Mouse (Mus musculus) forelimb bud, embryonic 11.5 days (tissue): ENCODE data around the gene Tmem238l.

Source experiments
- DNase-seq: peaks from one replicate; pipeline ENCODE4 v3.0.0-alpha.2; 2012; ENCODE audit warnings: low read depth, low spot score

Gene Tmem238l

DNA sequence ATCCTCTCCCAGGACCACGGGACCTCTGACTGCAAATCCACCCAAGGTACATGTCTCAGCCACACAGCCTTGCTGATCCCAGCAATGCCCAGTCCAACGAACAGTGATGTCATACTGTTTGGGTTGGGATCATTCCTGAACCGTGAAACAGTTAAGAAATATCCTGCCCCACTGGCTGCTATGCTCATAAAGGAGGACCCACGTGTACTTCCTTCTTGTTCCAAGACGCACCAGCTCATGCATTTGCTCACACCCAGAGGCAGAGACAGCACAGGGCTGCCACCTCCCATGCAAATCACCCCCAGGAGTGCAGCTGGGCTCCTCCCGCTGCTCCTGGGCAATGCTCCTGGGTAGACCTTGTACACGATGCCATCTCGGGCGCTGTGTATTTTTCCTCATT lies at the start of gene Tmem238l:
Gene Tmem238l, plus strand, starts transcription at position 336 of the 400 bp plus-strand sequence.
- DNase-seq, result no peak

- no peak for DNase-seq
Measured at GRCm38 (mm10) chr11:66911811-66912210, 44.6 kb upstream of the Tmem238l start, which contains the start of gene Pirt. Gene Pirt (plus strand): TSS chr11:66911981.

DNA sequence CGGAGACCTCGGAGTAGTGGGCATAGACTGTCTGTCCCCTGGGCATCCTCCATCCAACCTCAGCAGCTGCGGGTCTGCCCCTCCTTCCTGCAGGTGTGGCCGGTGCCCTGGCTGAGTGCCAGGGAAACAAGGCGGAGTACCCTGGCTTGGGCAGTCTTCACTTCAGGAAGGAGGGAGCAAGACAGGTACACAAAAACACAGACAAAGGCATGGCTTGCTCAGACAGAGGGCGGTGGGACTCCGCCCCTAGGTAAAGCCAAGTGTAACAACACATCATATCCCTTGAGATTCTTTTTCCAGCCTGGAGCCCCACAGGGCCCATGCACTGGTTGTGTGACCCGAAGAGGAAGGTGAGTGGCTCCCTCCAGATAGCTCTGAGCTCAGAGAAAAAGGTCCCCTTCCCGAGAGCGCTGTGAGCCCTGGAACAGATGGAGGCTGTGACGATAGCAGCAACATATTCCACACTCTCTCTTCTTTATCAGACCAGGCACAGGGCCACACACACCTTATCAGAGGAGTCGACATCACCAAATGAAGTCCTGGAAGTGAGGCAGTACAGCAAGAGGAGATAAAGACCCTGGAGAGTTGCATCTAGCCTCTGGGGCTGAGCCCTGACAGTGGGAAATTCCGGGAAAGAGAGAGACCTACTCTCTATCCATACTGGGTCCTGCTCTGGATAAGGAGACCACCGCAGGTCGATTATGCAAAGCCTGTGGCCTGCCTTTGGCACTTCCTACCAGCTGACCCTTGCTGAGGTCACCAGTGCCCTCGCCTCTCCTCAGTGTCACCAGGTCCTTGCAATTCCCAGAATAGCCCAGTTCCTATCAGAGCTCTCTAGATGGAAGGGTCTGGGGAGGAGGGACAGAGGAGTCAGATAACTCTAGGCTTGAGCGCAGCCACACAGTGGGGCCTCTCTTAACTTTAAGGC lies 43.6 kb upstream of the Tmem238l start:
- no peak for DNase-seq

GRCm38 (mm10) chr11:66914249-66914648 lies 42.2 kb upstream of the Tmem238l start:
- peak; percentile 45 for DNase-seq

GRCm38 (mm10) chr11:66920012-66920411 lies 36.4 kb upstream of the Tmem238l start:
- no peak for DNase-seq

DNA sequence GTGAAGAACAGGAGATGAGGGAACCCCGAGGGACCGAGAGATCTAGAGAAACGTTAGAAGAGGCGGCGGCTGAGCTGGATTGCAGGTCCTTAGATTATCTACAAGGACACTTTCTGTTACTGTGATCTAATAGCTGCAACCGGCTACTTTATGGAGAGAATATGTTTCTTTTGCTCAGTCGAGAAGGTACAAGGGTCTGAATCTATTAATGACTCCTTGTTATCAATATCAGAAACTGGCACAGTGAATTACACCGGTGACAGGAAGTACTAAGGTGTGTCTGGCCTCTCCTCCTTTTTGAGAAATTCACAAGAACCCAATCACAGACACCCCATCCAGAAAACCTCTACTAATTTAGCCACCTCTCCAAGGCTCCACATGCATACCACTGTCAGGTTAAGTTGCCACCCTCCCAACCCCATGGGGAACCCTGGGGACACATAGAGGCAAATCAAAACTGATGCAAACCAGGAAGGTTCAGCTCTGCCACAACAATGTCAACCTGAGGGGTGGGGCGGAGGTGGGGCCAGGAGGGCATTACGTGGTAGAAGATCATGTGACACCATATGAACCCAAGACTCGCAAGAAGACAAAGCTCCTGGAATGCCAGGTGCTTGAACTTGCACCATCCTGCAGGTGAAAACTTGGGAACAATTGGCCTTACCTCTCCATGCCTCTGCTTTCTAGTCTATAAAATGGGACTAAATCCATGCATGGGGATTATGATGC lies 32.2 kb upstream of the Tmem238l start:
- DNase-seq, result no peak

DNA sequence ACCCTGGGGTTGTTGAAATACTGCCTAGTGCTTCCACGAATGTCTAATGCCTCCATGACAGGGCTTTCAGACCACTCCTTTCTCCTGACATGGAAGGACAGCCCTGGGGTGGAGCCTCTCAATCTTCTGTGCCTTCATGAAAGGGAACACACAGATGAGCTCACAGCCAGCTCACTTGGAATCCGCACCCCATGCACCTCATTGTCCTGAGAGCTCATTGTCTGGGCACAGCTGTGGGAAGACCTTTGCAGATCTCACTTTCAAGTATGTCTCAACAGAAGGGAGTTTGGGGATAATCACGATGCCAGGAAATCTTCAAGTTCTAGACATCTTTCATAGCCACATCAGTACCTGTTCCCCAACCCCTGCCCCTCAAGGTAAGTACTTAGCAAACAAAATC lies 28.1 kb upstream of the Tmem238l start:
- no peak for DNase-seq

DNA sequence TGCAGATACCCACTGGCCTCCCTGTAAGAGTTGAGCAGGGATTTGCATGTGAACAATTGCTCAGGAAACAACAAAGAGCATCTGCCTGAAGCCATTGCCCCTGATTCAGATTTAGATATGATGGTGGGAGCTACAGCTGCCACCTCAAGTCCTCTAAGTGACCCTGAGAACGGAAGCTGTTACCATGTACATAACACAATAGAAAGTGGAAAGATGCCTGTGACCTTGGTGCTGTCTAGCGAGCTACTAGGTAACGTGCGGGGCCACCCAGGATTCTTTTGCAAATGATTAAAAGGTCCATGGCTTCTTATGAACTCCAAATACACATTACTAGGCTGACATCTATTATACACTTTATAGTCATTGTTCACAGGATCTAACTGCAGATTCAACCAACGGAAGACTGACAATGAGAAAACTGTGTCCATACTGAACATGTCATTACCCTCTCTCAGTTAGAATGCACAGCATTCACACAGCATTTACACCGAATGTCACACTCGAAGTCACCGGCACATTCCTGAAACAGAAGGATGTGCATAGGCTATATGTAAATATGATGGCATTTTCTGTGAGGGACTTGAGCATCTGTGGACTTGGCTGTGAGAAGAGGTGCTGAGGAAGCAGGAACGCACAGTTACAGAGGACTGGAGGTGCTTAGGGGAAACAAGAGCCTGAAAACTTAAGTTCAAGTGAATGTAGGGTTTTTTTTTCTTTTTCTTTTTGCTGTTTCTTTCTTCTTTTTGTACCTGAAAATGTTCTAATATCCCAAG lies 23.4 kb upstream of the Tmem238l start:
- DNase-seq, result no peak

- no peak for DNase-seq
Measured at GRCm38 (mm10) chr11:66934428-66935173, 21.8 kb upstream of the Tmem238l start.

GRCm38 (mm10) chr11:66942011-66942410 lies 14.4 kb upstream of the Tmem238l start:
- DNase-seq, result no peak

DNA sequence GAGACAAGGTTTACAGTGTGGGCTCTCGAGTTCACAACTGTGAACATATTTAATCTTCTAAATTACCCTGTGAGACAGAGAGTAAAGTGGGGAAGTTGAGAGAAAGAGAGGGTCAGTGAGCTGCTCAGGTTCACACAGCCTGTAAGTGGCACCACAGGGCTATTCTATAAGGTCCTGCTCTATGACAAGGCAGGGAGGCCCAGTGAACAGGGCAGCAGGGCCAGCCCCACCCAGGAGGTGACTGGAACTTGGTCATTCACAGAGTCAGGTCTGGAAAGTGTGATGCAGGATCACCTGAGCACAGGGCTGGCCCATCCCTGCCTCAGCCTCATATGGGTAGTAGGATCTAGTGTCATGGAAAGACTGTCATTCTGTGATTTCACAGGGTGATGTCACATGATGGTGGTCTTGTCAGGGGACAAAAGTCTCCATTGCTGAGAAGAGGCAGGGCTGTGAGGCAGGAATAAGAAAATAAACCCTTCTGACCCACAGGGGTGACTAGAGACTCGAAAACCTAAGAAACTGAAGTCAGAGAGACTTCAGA lies 11.1 kb upstream of the Tmem238l start:
- DNase-seq, result no peak

DNA sequence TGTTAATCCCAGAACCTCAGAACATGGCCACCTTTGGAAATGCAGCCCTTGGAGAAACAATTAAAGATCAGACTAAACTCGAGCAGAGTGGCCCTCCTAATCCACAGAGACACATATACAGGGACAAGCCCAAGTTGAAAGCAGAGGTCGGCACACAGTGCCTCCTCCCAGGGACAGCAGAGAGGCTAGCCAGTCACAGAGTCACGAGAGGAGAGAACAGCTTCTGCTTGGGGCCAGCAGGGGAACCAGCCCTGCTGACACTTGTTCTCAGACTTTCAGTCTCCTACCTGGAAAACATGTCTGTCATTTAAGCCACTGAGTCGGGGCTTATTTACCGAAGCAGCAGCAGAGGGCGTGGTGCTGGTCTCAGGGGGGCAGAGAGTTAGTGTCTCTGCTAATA lies 9.9 kb upstream of the Tmem238l start:
- DNase-seq, result no peak

GRCm38 (mm10) chr11:66946922-66947321 lies 9.5 kb upstream of the Tmem238l start:
- DNase-seq, result no peak

DNA sequence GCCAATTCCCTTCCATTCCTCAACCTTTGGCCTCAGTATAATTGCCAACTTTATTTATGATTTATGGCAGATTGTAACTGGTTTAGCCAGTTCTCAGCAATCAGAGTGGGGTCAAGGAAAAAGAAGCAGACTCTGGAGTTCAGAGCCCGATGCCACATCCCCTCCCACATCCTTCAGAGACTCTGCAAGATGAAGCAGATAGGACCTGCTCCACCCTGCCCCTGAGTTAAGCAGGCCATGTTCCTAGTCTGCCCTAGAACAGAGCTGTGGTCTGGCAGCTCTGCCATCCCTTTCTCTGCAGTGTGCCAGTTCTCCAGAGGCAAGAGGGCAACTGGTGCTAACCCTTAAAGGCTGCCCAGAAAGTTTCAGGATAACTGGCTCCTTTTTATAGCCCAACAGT lies 4.4 kb downstream of the Tmem238l start:
- no peak for DNase-seq

DNA sequence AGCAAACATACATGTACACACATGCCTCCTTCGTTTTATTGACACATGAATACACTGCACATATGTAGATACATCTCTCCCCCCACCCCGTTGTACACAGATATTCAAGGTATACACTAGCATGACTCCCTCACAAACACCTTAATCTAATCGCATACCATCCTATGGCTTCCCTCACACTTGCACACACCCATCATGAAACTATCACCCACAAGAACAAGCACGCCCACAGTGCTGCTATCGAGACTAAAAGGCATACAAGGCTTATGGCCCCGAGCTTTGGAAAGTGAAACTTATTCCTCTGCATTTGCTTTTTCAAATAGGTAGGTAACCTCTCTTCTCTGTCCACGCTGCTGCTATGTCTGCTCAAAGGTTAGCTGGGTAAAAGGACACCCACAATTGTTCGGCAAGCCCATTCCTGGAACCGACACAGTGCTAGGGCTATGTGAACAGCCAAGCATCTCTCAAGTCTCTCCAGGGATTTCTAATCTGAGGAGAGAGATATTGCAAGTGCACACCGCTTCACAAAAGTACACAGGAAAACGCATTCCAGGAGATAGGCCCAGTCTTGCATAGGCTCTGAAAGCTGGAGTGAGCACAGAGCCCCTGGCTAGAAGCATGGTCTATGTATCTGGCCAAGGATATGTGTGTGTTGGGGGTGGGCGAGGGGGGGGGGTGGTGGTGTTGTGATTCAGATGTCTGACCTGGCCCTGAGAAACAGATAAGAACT lies 5.2 kb downstream of the Tmem238l start:
- no peak for DNase-seq

DNA sequence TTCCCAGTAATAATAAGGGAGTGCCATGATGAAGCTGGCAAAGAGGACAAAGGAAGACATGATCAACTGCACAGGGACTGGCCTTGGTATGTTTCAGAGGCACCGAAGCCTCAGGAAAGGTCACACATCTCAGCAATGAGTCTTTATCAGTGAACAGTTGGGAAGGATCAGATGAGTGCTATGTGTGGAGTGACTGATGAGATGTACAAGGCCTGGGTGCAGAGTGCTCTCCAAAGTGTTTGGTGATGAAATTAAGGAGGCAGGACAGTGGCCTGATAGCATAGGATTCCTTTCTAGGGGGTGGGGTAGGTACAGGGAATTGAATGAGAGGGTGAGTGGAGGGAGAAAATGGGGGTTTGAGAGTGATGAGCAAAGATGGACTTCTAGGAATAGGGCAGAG lies 7.0 kb downstream of the Tmem238l start:
- DNase-seq, result no peak

- DNase-seq, result no peak
Measured at GRCm38 (mm10) chr11:66966500-66967116, 10.2 kb downstream of the Tmem238l start.

DNA sequence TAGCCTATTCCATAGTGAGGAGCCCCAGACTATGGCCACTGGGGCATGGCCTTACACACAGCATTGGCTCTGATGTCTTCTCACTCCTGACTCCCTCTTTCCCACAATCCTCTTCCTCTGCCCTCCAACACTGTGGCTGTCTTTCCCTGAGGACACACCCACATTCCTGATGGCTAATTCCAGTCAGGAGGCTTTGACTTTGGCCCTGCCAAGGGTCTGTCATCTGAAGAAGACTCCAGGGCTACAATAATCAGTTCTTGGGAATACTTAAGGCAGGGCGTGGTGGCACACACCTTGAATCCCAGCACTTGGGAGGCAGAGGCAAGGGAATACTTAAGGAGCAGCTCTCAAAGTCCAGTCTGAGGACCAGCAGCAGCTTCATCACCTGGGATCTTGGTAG lies 12.1 kb downstream of the Tmem238l start:
- no peak for DNase-seq

DNA sequence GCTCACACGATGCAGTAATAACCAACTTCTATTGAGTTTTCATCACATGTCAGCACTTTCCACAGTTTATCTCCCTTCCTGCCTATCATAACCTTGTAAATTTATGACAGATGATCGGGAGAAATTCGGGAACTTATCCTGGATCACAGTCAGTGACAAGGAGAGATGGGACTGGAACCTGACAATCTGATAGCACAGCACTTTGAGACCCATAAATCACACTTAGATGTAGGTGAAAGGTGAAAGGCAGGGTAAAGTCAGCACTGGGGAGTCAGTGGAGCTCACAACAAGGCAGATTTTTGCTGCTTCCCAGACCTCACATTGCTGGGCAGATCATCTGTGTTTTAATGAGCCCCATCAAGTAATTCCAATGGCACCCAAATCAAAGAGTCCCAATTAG lies 17.1 kb downstream of the Tmem238l start:
- no peak for DNase-seq
